Mouse (Mus musculus) liver, adult 2 months (tissue): ENCODE results near the gene Gm17545. TPM values are rescaled to one million over a fixed set of nuclear protein-coding genes. Genes with fewer than 3 reads are reported as not detected.

Source experiments
- DNase-seq: peaks from one replicate; pipeline ENCODE4 v3.0.0-alpha.2; 2011; ENCODE audit warnings: low read depth, low spot score; ENCODE audit errors: extremely low read depth
- H3K27ac ChIP-seq: fragments of 200-500 bp; replicated peaks from 2 replicates; pipeline ENCODE4 v1.5.1; 2012; ENCODE audit warnings: low read depth, mild to moderate bottlenecking, control low read depth, inconsistent platforms, low read length; ENCODE audit not compliant: insufficient read depth
- H3K27me3 ChIP-seq: fragments of 200-500 bp; 2 replicates; pipeline ENCODE4 v1.6.1; 2012; ENCODE audit warnings: mild to moderate bottlenecking, moderate library complexity, low read length, inconsistent platforms; ENCODE audit not compliant: control insufficient read depth, insufficient read depth
- H3K36me3 ChIP-seq: fragments of 200-500 bp; 2 replicates; pipeline ENCODE4 v1.6.1; 2012; ENCODE audit warnings: low read length, inconsistent platforms; ENCODE audit not compliant: control insufficient read depth, insufficient read depth
- H3K4me1 ChIP-seq: fragments of 200-500 bp; 2 replicates; pipeline ENCODE4 v1.6.1; 2011; ENCODE audit warnings: low read length; ENCODE audit not compliant: control insufficient read depth, insufficient read depth
- H3K4me3 ChIP-seq: fragments of 200-500 bp; 2 replicates; pipeline ENCODE4 v1.5.1; 2011; ENCODE audit warnings: low read depth, mild to moderate bottlenecking, control low read depth, low read length, moderate library complexity; ENCODE audit not compliant: insufficient read depth
- H3K79me2 ChIP-seq: fragments of 200-500 bp; 2 replicates; pipeline ENCODE4 v1.6.1; 2012; ENCODE audit warnings: inconsistent platforms, mild to moderate bottlenecking, low read length, moderate library complexity; ENCODE audit not compliant: control insufficient read depth, insufficient read depth
- H3K9ac ChIP-seq: fragments of 200-500 bp; 2 replicates; pipeline ENCODE4 v1.6.1; 2012; ENCODE audit warnings: low read depth, mild to moderate bottlenecking, control low read depth, inconsistent platforms, low read length
- CTCF ChIP-seq: fragments of 200-500 bp; IDR thresholded peaks from 2 replicates; pipeline ENCODE4 v1.5.1; 2011; ENCODE audit warnings: low read depth, low read length, control low read depth
- POLR2A ChIP-seq: fragments of 200-500 bp; IDR thresholded peaks from 2 replicates; pipeline ENCODE4 v1.6.1; 2011; ENCODE audit warnings: low read length, control low read depth; ENCODE audit not compliant: insufficient read depth; ENCODE audit errors: extremely low read depth
- WGBS: fragments of 180-500 bp; shearing (Covaris S2); methylation state at CpG from one replicate; pipeline ENCODE4 v1.1.7; 2018; 5-methylcytosine and 5-hydroxymethylcytosine counted together
- polyA plus RNA-seq: library from polyadenylated mRNA; depleted of rRNA; stranded (reverse); fragments of >200 nt; gene quantifications from 2 replicates; pipeline ENCODE4 v1.2.3, GENCODE M21; 2012
- total RNA-seq: library from RNA; depleted of rRNA; stranded (reverse); fragments of >200 nt; gene quantifications from 2 replicates; pipeline ENCODE4 v1.2.3, GENCODE M21; 2014

Gene Gm17545
- total and polyA plus RNA-seq, 2 experiments = not detected

GRCm38 (mm10) chr9:22447213-22447612, 6.9 kb upstream of the Gm17545 start:
- Histone ChIP-seq H3K27ac (no peak overlapping the region), H3K4me1 (no peaks in the 10 kb centered on the region), H3K4me3 (no peak overlapping the region), H3K36me3 (peaks cover 18% of the 10 kb centered on the region; the same call in 1 of the 2 replicates), H3K27me3 (no peaks in the 10 kb centered on the region), H3K79me2 (no peaks in the 10 kb centered on the region), H3K9ac (no peak overlapping the region)
- WGBS = 40% methylated on average over 5 of the region's 5 CpGs
- TF ChIP-seq POLR2A (no peak), CTCF (no peak)
- peak; percentile 54 for DNase-seq

GRCm38 (mm10) chr9:22448420-22448819, 5.7 kb upstream of the Gm17545 start:
- Histone ChIP-seq H3K27me3 (no peaks in the 10 kb centered on the region), H3K79me2 (no peaks in the 10 kb centered on the region), H3K27ac (no peak overlapping the region), H3K4me3 (no peak overlapping the region), H3K36me3 (peaks cover 24% of the 10 kb centered on the region), H3K4me1 (no peaks in the 10 kb centered on the region), H3K9ac (no peak overlapping the region)
- WGBS = 87% methylated on average over 13 of the region's 13 CpGs
- no peak for DNase-seq
- TF ChIP-seq POLR2A (no peak), CTCF (peak; percentile 44)

GRCm38 (mm10) chr9:22449209-22449608, 4.9 kb upstream of the Gm17545 start:
- no peak for DNase-seq
- Histone ChIP-seq H3K9ac (no peak overlapping the region), H3K4me1 (no peaks in the 10 kb centered on the region), H3K4me3 (no peak overlapping the region), H3K27ac (no peak overlapping the region), H3K27me3 (no peaks in the 10 kb centered on the region), H3K79me2 (no peaks in the 10 kb centered on the region), H3K36me3 (peaks cover 29% of the 10 kb centered on the region)
- TF ChIP-seq POLR2A = no peak
- no peak for TF ChIP-seq CTCF
- WGBS = 95% methylated on average over 6 of the region's 6 CpGs

- H3K27me3 ChIP-seq = no peaks in the 10 kb centered on the region
- no peak overlapping the region for H3K9ac ChIP-seq
- H3K27ac ChIP-seq = no peak overlapping the region
- TF ChIP-seq POLR2A (no peak), CTCF (no peak)
- peaks cover 47% of the 10 kb centered on the region for H3K36me3 ChIP-seq
- H3K4me1 ChIP-seq = no peaks in the 10 kb centered on the region
- no peak overlapping the region for H3K4me3 ChIP-seq
- H3K79me2 ChIP-seq = no peaks in the 10 kb centered on the region
- 96% methylated on average over 10 of the region's 10 CpGs for WGBS
- DNase-seq = no peak
Observed at GRCm38 (mm10) chr9:22452697-22453096, 1.4 kb upstream of the Gm17545 start.

- Histone ChIP-seq H3K27me3 (no peaks in the 10 kb centered on the region), H3K27ac (no peak overlapping the region), H3K9ac (no peak overlapping the region), H3K79me2 (no peaks in the 10 kb centered on the region), H3K4me3 (no peak overlapping the region), H3K4me1 (no peaks in the 10 kb centered on the region), H3K36me3 (peaks cover 44% of the 10 kb centered on the region)
- TF ChIP-seq CTCF (no peak), POLR2A (no peak)
- DNase-seq = no peak
- WGBS = 96% methylated on average over 10 of the region's 10 CpGs
Observed at GRCm38 (mm10) chr9:22453501-22453924, 577 bp upstream of the Gm17545 start.

- no peak for DNase-seq
- Histone ChIP-seq H3K79me2 (peaks cover 9% of the 10 kb centered on the region), H3K27ac (no peak overlapping the region), H3K9ac (no peak overlapping the region), H3K27me3 (no peaks in the 10 kb centered on the region), H3K36me3 (peaks cover 43% of the 10 kb centered on the region), H3K4me1 (no peaks in the 10 kb centered on the region), H3K4me3 (no peak overlapping the region)
- no peak for TF ChIP-seq CTCF
- no peak for TF ChIP-seq POLR2A
Observed at GRCm38 (mm10) chr9:22455041-22455440, 951 bp downstream of the Gm17545 start.
